Mouse (Mus musculus): ENCODE measurements around the gene Ddx6. TPM values are rescaled to one million over a fixed set of nuclear protein-coding genes. Genes with fewer than 3 reads are reported as not detected.

The Ddx6 gene
- 35.7 TPM for polyA plus RNA-seq (2017; shearing (Covaris generic))

GRCm38 (mm10) chr9:44604779-44605615, at the start of gene Ddx6:
Gene Ddx6 (plus strand): TSS chr9:44604892.

GRCm38 (mm10) chr9:44561597-44561996, 43.1 kb upstream of the Ddx6 start, which contains the start of gene Cxcr5:
Gene Cxcr5 (minus strand): TSS chr9:44561877.

GRCm38 (mm10) chr9:44673005-44673404, 68.3 kb downstream of the Ddx6 start, which contains the start of gene Treh:
Gene Treh (plus strand): TSS chr9:44673233.

Other genes starting within 250 kb of the Ddx6 start
- 67.2 TPM for gene Vps11, start 243.2 kb upstream of the Ddx6 start, polyA plus RNA-seq (2017; shearing (Covaris generic))
- 15.6 TPM for gene Hyou1, start 225.4 kb upstream of the Ddx6 start, polyA plus RNA-seq (2017; shearing (Covaris generic))
- 31.0 TPM for gene Slc37a4, start 208.0 kb upstream of the Ddx6 start, polyA plus RNA-seq (2017; shearing (Covaris generic))
- gene Rps25, start 197.8 kb upstream of the Ddx6 start, polyA plus RNA-seq (2017; shearing (Covaris generic)): 1,839 TPM
- gene Trappc4, start 197.3 kb upstream of the Ddx6 start, polyA plus RNA-seq (2017; shearing (Covaris generic)): 135 TPM
- gene Ccdc84, start 186.3 kb upstream of the Ddx6 start, polyA plus RNA-seq (2017; shearing (Covaris generic)): 63.3 TPM
- gene Foxr1, start 163.8 kb upstream of the Ddx6 start, polyA plus RNA-seq (2017; shearing (Covaris generic)): not detected
- gene Upk2, start 149.9 kb upstream of the Ddx6 start, polyA plus RNA-seq (2017; shearing (Covaris generic)): not detected
- gene Bcl9l, start 122.1 kb upstream of the Ddx6 start, polyA plus RNA-seq (2017; shearing (Covaris generic)): 28.8 TPM
- 41.1 TPM for gene Cxcr5, start 43.0 kb upstream of the Ddx6 start, polyA plus RNA-seq (2017; shearing (Covaris generic))
- gene Treh, start 68.3 kb downstream of the Ddx6 start, polyA plus RNA-seq (2017; shearing (Covaris generic)): not detected
- gene Phldb1, start 130.3 kb downstream of the Ddx6 start, polyA plus RNA-seq (2017; shearing (Covaris generic)): 0.72 TPM
- 158 TPM for gene Arcn1, start 163.0 kb downstream of the Ddx6 start, polyA plus RNA-seq (2017; shearing (Covaris generic))
- 54.0 TPM for gene Ift46, start 163.0 kb downstream of the Ddx6 start, polyA plus RNA-seq (2017; shearing (Covaris generic))
- 0.20 TPM for gene Tmem25, start 194.4 kb downstream of the Ddx6 start, polyA plus RNA-seq (2017; shearing (Covaris generic))
- gene Ttc36, start 198.2 kb downstream of the Ddx6 start, polyA plus RNA-seq (2017; shearing (Covaris generic)): not detected